Mouse (Mus musculus) gastrocnemius, postnatal 36 days (tissue): ENCODE results near the gene Angptl2. TPM values are rescaled to one million over a fixed set of nuclear protein-coding genes. Genes with fewer than 3 reads are reported as not detected.

Experiments used
- total RNA-seq, 2 experiments: library from RNA; stranded (reverse); gene quantifications; 2 replicates each; pipeline ENCODE4 v1.2.3; 2021

Angptl2 gene
- total RNA-seq, 2 experiments from 2014 or later = 44.0 to 49.7 TPM

Other genes starting within 250 kb of the Angptl2 start
- 1 to 10 TPM; 9.1 to 10.0 TPM for gene Slc2a8, start 234.0 kb upstream of the Angptl2 start, total RNA-seq
- gene Garnl3, start 84.4 kb upstream of the Angptl2 start, total RNA-seq = under 1 TPM; 0.64 to 0.69 TPM
- 1 to 10 TPM; 2.3 TPM for gene Ralgps1, start 155.4 kb downstream of the Angptl2 start, total RNA-seq
- 1 to 10 TPM; 4.1 to 4.9 TPM for gene Zbtb34, start 215.3 kb downstream of the Angptl2 start, total RNA-seq